Mouse (Mus musculus) kidney, adult 18-20 months (tissue): ENCODE results near the gene Gm17359.
A peak's percentile ranks its signal among the peaks of the same experiment; 100 is the strongest.

ENCODE experiments used
- DNase-seq: peaks from one replicate; pipeline ENCODE4 v3.0.0; 2021

The Gm17359 gene

DNA sequence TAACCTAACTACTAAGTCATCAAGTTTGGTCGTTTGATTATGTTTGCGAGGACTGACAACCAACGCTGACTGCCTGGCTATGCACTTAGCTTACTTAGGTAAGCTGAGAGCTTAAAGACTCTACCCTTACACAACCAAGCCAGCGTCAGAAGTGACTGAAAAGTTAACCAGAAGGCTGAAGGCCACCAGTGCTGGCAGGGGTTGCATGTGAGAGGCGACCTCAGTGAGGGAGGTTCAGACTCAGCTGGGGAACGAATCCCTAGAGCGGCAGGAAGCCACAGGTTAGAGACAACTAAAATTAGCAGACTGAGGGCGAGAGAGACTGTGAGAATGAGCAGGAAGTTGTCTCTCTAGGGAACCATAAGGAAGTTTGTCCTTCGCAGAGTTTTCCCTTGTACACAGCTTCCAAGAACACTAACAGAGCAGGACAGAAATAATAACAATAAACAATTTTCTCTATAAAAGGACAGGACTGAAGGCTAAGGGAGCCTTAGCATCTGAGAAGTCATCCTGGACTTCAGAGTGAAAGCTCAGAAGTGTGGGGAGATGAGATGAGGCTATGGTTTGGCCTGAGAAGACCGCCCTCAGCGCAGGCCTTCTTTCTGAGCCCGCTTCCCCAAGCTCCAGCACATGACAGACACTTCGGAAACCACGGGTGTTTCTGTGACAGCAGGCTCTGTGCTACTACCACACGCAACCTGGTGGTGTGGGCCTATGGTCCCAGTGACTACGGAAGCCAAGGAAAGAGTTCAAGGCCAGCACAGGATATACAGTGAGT is 148.0 kb downstream of the Gm17359 start:
- DNase-seq = no peak

DNA sequence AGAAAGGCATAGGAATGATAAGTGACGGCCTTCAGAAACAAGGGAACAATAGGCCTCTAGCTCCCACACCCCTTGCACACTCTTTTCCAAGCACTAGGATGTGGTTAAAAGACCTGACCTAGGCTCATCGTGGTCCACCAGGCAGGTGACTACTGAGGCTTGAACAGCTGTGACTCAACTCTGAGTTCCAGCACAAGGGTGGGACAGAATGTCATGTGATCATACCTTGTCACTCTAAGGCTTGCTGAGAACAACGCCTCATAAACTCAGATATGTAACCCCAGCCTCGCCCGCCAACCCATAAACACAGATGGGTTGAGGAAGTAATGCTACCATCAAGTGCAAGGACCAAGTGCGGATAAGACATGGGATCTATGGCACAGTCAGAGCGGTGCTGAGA is 151.6 kb downstream of the Gm17359 start:
- DNase-seq = no peak

GRCm38 (mm10) chr3:79490102-79490501 is 153.6 kb downstream of the Gm17359 start:
- DNase-seq = no peak

- DNase-seq = no peak
These were observed 155.2 kb downstream of the Gm17359 start for GRCm38 (mm10) chr3:79491614-79492013.

- no peak for DNase-seq
These were observed 156.6 kb downstream of the Gm17359 start for GRCm38 (mm10) chr3:79493064-79493463.

GRCm38 (mm10) chr3:79494028-79494427 is 157.6 kb downstream of the Gm17359 start:
- no peak for DNase-seq

GRCm38 (mm10) chr3:79495151-79495550 is 158.7 kb downstream of the Gm17359 start:
- no peak for DNase-seq

DNA sequence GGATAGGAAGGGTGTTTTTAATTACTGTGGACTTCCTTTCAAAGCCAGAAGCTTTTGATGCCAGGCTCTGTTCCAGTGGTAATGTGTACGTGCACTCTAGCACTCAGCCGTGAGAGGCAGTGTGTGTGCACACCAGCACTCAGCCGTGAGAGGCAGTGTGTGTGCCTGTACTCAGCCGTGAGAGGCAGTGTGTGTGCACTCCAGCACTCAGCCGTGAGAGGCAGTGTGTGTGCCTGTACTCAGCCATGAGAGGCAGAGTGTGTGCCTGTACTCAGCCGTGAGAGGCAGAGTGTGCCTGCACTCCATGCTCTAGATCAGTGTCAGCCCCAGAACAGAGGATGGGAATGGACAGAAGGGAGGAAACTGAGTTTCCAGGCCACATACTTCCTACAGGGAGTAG is 160.2 kb downstream of the Gm17359 start:
- DNase-seq = no peak

GRCm38 (mm10) chr3:79500279-79500678 is 163.8 kb downstream of the Gm17359 start:
- peak; percentile 34 for DNase-seq

DNA sequence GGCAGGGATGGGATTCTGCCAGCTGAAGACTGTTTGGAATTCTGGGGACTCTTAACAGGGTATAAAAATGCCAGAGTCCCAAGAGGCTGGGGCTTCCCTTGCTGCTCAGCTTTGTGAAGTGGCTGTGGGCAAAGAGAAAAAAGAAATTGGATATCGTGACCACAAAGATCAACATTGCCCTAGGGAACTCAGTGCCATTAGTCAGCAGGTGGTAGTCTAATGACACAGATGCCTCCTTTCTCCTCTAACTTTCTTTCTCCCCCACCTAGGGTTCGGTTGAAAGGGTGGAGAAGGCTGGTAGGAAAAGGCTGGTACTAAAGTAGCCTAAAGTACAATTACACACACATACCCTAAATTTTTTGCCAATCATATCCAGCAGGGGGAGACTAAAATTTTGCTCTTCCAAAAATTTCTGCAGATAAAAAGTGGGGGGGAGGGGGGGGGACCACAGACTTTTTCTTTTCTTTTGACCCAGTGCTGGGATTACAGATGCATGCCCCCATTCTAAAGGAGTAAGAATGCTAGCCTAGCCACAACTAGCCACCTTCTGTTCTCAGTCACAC is 164.8 kb downstream of the Gm17359 start:
- no peak for DNase-seq
